Mouse (Mus musculus) intestine, embryonic 16.5 days (tissue): ENCODE data around the gene Uvrag. TPM values are rescaled to one million over a fixed set of nuclear protein-coding genes. Genes with fewer than 3 reads are reported as not detected.

Experiments used
- ATAC-seq: fragments of 200-750 bp; cut with Nextera tagmentation; 2 replicates; pipeline ENCODE4 v1.8.0; 2017; ENCODE audit warnings: moderate TSS enrichment, moderate library complexity
- H3K27ac ChIP-seq: fragments of 300-500 bp; sonication (generic); 2 replicates; pipeline ENCODE4 v1.5.1; 2014; ENCODE audit warnings: mild to moderate bottlenecking, low read length
- H3K27me3 ChIP-seq: fragments of 300-500 bp; sonication (generic); replicated peaks from 2 replicates; pipeline ENCODE4 v1.6.1; 2014; ENCODE audit warnings: low read length, control low read depth, mixed read lengths; ENCODE audit not compliant: control insufficient read depth, insufficient read depth
- H3K36me3 ChIP-seq: fragments of 300-500 bp; sonication (generic); 2 replicates; pipeline ENCODE4 v1.6.1; 2014; ENCODE audit warnings: low read length, control low read depth; ENCODE audit not compliant: control insufficient read depth, insufficient read depth
- H3K4me1 ChIP-seq: fragments of 300-500 bp; sonication (generic); 2 replicates; pipeline ENCODE4 v1.6.1; 2014; ENCODE audit warnings: low read length, control low read depth, mixed read lengths; ENCODE audit not compliant: control insufficient read depth, insufficient read depth
- H3K4me2 ChIP-seq: fragments of 300-500 bp; sonication (generic); 2 replicates; pipeline ENCODE4 v1.6.1; 2014; ENCODE audit warnings: low read depth, low read length, control low read depth
- H3K4me3 ChIP-seq: fragments of 300-500 bp; sonication (generic); 2 replicates; pipeline ENCODE4 v1.5.1; 2014; ENCODE audit warnings: mild to moderate bottlenecking, low read length
- H3K9ac ChIP-seq: fragments of 300-500 bp; sonication (generic); 2 replicates; pipeline ENCODE4 v1.6.1; 2014; ENCODE audit warnings: low read depth, low read length
- H3K9me3 ChIP-seq: fragments of 300-500 bp; sonication (generic); 2 replicates; pipeline ENCODE4 v1.6.1; 2016; ENCODE audit warnings: low read length, control low read depth; ENCODE audit not compliant: control insufficient read depth
- WGBS: fragments of 180-500 bp; shearing (Covaris S2); extraction: QIAGEN DNeasy Blood & Tissue Kit; methylation state at CpG from one replicate; pipeline ENCODE4 v1.1.7; 2014; 5-methylcytosine and 5-hydroxymethylcytosine counted together
- polyA plus RNA-seq: library from polyadenylated mRNA; unstranded; fragments of >200 nt; fragmentation: Nextera tagmentation; extraction: Ambion mirVana; gene quantifications from 2 replicates; pipeline ENCODE4 v1.2.1, GENCODE M21; 2015

Uvrag gene
- polyA plus RNA-seq, 1 experiment from 2014 or later = 17.4 TPM

- Histone ChIP-seq H3K9me3 (no peaks in the 10 kb centered on the region), H3K36me3 (no peaks in the 10 kb centered on the region), H3K27ac (no peak overlapping the region), H3K27me3 (no peaks in the 10 kb centered on the region), H3K4me2 (no peak overlapping the region), H3K4me3 (no peak overlapping the region), H3K4me1 (peaks cover 4% of the 10 kb centered on the region; the same call in 1 of the 2 replicates), H3K9ac (no peak overlapping the region)
- ATAC-seq = no peak
- 73% methylated on average over 3 of the region's 3 CpGs for WGBS
These were observed 117.0 kb downstream of the Uvrag start for GRCm38 (mm10) chr7:99023931-99024330.

- no peaks in the 10 kb centered on the region for H3K9me3 ChIP-seq
- no peaks in the 10 kb centered on the region for H3K27me3 ChIP-seq
- H3K4me2 ChIP-seq = no peak overlapping the region
- no peaks in the 10 kb centered on the region for H3K36me3 ChIP-seq
- 38% methylated on average over 4 of the region's 4 CpGs for WGBS
- H3K4me1 ChIP-seq = peaks cover 4% of the 10 kb centered on the region; the same call in 1 of the 2 replicates
- H3K27ac ChIP-seq = no peak overlapping the region
- no peak overlapping the region for H3K9ac ChIP-seq
- no peak overlapping the region for H3K4me3 ChIP-seq
- ATAC-seq = no peak
These were observed 119.7 kb downstream of the Uvrag start for GRCm38 (mm10) chr7:99021277-99021676.

- no peak overlapping the region for H3K27ac ChIP-seq
- WGBS = 39% methylated on average over 4 of the region's 4 CpGs
- H3K4me1 ChIP-seq = peaks cover 5% of the 10 kb centered on the region; the same call in 1 of the 2 replicates
- H3K4me3 ChIP-seq = no peak overlapping the region
- H3K36me3 ChIP-seq = no peaks in the 10 kb centered on the region
- no peak overlapping the region for H3K9ac ChIP-seq
- no peak for ATAC-seq
- H3K4me2 ChIP-seq = no peak overlapping the region
- H3K27me3 ChIP-seq = no peaks in the 10 kb centered on the region
- no peaks in the 10 kb centered on the region for H3K9me3 ChIP-seq
These were observed 120.6 kb downstream of the Uvrag start for GRCm38 (mm10) chr7:99020353-99020752.

DNA sequence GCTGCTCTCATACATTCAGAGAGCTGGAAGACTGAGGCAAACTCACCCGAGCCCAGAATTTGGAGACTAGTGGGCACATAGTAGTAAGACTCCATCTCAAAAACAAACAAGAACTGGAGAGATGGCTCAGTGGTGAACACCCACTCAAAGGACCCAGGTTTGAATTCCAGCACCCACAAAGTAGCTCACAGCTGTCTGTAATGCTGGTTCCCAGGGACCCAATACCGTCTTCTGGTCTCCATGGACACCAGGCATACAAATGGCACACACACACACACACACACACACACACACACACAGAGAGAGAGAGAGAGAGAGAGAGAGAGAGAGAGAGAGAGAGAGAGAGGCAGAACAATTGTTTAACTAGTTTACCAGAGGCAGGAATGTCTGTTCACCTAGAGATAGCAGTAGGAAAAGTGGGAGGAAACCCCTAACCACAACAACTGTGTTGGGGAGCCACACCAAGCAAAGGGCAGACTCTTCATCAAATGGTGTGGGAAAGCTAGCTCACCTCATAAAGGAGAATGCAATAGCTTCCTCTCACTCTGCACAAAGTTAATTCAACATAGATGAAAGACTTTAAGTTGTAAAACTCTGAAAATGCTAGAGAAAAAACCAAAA, 123.6 kb downstream of the Uvrag start:
- Histone ChIP-seq H3K9ac (no peak overlapping the region), H3K4me3 (no peak overlapping the region), H3K4me2 (no peak overlapping the region), H3K4me1 (peaks cover 7% of the 10 kb centered on the region; the same call in 1 of the 2 replicates), H3K27me3 (no peaks in the 10 kb centered on the region), H3K9me3 (no peaks in the 10 kb centered on the region), H3K36me3 (no peaks in the 10 kb centered on the region), H3K27ac (no peak overlapping the region)
- 85% methylated on average over 2 of the region's 2 CpGs for WGBS
- no peak for ATAC-seq

- H3K27ac ChIP-seq = no peak overlapping the region
- ATAC-seq = no peak
- H3K9me3 ChIP-seq = no peaks in the 10 kb centered on the region
- no peaks in the 10 kb centered on the region for H3K27me3 ChIP-seq
- H3K9ac ChIP-seq = no peak overlapping the region
- H3K36me3 ChIP-seq = no peaks in the 10 kb centered on the region
- H3K4me1 ChIP-seq = peaks cover 7% of the 10 kb centered on the region; the same call in 1 of the 2 replicates
- no peak overlapping the region for H3K4me3 ChIP-seq
- H3K4me2 ChIP-seq = no peak overlapping the region
- 54% methylated on average over 8 of the region's 8 CpGs for WGBS
These were observed 125.0 kb downstream of the Uvrag start for GRCm38 (mm10) chr7:99015914-99016313.

DNA sequence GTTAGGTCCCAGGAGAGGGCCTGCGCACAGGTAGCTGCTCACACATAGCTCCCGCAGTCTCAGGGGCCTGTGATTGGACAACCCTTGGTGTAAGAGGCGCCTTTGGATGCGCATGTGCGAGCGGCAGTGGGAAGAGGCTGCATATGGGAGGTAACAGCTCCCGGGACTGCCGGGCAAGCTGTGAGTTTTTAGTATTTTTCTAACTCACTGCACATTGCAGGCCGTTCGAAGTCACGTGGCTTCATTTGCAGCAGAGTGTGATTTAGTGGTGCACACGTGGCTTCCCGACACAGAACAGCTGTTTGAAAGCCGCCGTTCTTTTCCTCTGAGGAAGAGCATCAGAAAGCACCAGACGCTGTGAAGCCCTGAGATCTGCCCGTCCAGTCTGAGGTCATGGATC, 125.5 kb downstream of the Uvrag start:
- Histone ChIP-seq H3K27me3 (no peaks in the 10 kb centered on the region), H3K36me3 (no peaks in the 10 kb centered on the region), H3K4me2 (no peak overlapping the region), H3K9ac (no peak overlapping the region), H3K9me3 (no peaks in the 10 kb centered on the region), H3K4me3 (no peak overlapping the region), H3K27ac (no peak overlapping the region), H3K4me1 (peaks cover 6% of the 10 kb centered on the region; the same call in 1 of the 2 replicates)
- WGBS = 61% methylated on average over 17 of the region's 17 CpGs
- ATAC-seq = peak; percentile 48; the same call in 1 of the 2 replicates

DNA sequence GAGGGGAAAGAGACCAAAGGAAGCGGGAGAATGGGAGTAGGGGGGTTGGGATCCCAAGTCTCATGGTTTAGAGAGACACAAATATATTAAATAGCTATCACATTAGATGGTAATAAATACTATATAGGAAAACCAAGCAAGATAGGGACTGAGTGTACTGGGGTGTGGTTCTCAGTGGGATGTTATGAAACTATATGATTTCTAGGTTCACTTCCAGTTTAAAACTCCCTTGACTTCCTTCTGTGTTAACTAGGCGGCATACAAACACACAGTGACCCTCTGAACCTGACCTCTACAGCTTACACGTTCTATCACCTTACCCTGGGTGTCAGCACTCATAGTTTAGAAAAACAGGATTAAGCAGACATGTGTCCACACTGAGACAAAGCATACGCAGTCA, 126.3 kb downstream of the Uvrag start:
- 0 out of 2 replicates have a peak, but pooled peaks cover 2% of the 10 kb centered on the region for H3K4me1 ChIP-seq
- no peaks in the 10 kb centered on the region for H3K27me3 ChIP-seq
- H3K36me3 ChIP-seq = no peaks in the 10 kb centered on the region
- H3K9me3 ChIP-seq = no peaks in the 10 kb centered on the region
- WGBS = 70% methylated on average over 4 of the region's 4 CpGs
- ATAC-seq = no peak
- no peak overlapping the region for H3K4me2 ChIP-seq
- H3K27ac ChIP-seq = no peak overlapping the region
- no peak overlapping the region for H3K4me3 ChIP-seq
- H3K9ac ChIP-seq = no peak overlapping the region

GRCm38 (mm10) chr7:99007506-99008354, 133.2 kb downstream of the Uvrag start:
- Histone ChIP-seq H3K27ac (no peak overlapping the region), H3K9me3 (no peaks in the 10 kb centered on the region), H3K4me3 (no peak overlapping the region), H3K4me2 (no peak overlapping the region), H3K27me3 (no peaks in the 10 kb centered on the region), H3K4me1 (no peaks in the 10 kb centered on the region), H3K9ac (no peak overlapping the region), H3K36me3 (no peaks in the 10 kb centered on the region)
- 53% methylated on average over 16 of the region's 16 CpGs for WGBS
- no peak for ATAC-seq

DNA sequence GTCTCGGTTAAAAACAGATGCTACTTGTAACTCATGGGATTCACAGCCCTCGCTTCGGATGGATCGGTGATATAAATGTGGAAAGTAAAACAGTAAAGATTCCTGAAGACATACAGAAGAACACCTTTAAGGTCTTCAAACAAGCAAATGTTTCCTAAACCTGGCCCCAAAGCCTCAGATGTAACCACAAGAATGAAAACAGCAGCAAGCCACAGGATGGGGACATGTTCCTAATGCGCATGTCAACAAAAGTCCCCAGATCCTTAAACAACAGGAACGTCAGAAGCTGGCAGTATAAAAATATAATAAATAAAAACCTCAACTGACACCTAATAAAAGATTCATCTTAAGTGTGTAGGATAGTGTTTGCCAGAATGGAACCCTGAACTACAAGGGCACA, 137.7 kb downstream of the Uvrag start:
- Histone ChIP-seq H3K9me3 (no peaks in the 10 kb centered on the region), H3K4me3 (no peak overlapping the region), H3K27ac (no peak overlapping the region), H3K4me2 (no peak overlapping the region), H3K4me1 (no peaks in the 10 kb centered on the region), H3K36me3 (no peaks in the 10 kb centered on the region), H3K27me3 (no peaks in the 10 kb centered on the region), H3K9ac (no peak overlapping the region)
- 86% methylated on average over 6 of the region's 6 CpGs for WGBS
- no peak for ATAC-seq
